Mouse (Mus musculus) MEL (cell line): ENCODE data around the gene Cdk17. TPM values are rescaled to one million over a fixed set of nuclear protein-coding genes. Genes with fewer than 3 reads are reported as not detected.

Experiments used
- DNase-seq: peaks from one replicate; pipeline ENCODE4 v3.0.0; 2011; ENCODE audit warnings: low read depth, low spot score
- H3K27ac ChIP-seq: 2 replicates; pipeline ENCODE4 v1.5.1; 2012; ENCODE audit warnings: low read depth, mild to moderate bottlenecking, control low read depth, low read length, moderate library complexity; ENCODE audit not compliant: control insufficient read depth
- H3K27me3 ChIP-seq, 2 experiments: fragments of 150-350 bp in 1 of 2; sonication (generic) in 1 of 2; 2 replicates each; pipeline ENCODE4 v1.6.1; 2012; ENCODE audit warnings: low read length in 2 of 2, mild to moderate bottlenecking in 2 of 2, improper control_type of control experiment in 1 of 2, moderate library complexity in 1 of 2; ENCODE audit not compliant: insufficient read depth in 2 of 2, control insufficient read depth in 1 of 2
- H3K36me3 ChIP-seq, 2 experiments: 2 replicates each; pipeline ENCODE4 v1.6.1; 2012 to 2014; ENCODE audit warnings: low read length in 2 of 2, improper control_type of control experiment in 1 of 2, inconsistent platforms in 1 of 2, mild to moderate bottlenecking in 1 of 2; ENCODE audit not compliant: insufficient read depth in 2 of 2, control insufficient read depth in 1 of 2
- H3K4me1 ChIP-seq, 2 experiments: fragments of 150-350 bp in 1 of 2; sonication (generic) in 1 of 2; 2 replicates each; pipeline ENCODE4 v1.6.1; 2012; ENCODE audit warnings: low read length in 2 of 2, improper control_type of control experiment in 1 of 2, mild to moderate bottlenecking in 1 of 2; ENCODE audit not compliant: insufficient read depth in 2 of 2, control insufficient read depth in 1 of 2
- H3K4me3 ChIP-seq, 2 experiments: fragments of 150-350 bp in 1 of 2; sonication (generic) in 1 of 2; 2 replicates each; pipeline ENCODE4 v1.5.1; 2012; ENCODE audit warnings: low read depth in 2 of 2, low read length in 2 of 2, mild to moderate bottlenecking in 2 of 2, moderate library complexity in 2 of 2, control low read depth in 1 of 2, improper control_type of control experiment in 1 of 2; ENCODE audit not compliant: control insufficient read depth in 1 of 2, insufficient read depth in 1 of 2
- H3K79me2 ChIP-seq: 2 replicates; pipeline ENCODE4 v1.6.1; 2012; ENCODE audit warnings: mild to moderate bottlenecking, low read length, moderate library complexity; ENCODE audit not compliant: control insufficient read depth, poor library complexity, insufficient read depth
- H3K9ac ChIP-seq: 2 replicates; pipeline ENCODE4 v1.6.1; 2012; ENCODE audit warnings: low read depth, mild to moderate bottlenecking, control low read depth, low read length, moderate library complexity; ENCODE audit not compliant: control insufficient read depth, poor library complexity, severe bottlenecking
- H3K9me3 ChIP-seq: fragments of 150-350 bp; sonication (generic); replicated peaks from 2 replicates; pipeline ENCODE4 v1.6.1; 2012; ENCODE audit warnings: mild to moderate bottlenecking, low read length, improper control_type of control experiment, moderate library complexity; ENCODE audit not compliant: insufficient read depth
- BHLHE40 ChIP-seq: IDR thresholded peaks from 2 replicates; pipeline ENCODE4 v1.6.1; 2012; ENCODE audit warnings: low read depth, mild to moderate bottlenecking, inconsistent platforms, low read length, improper control_type of control experiment, borderline replicate concordance
- CHD1 ChIP-seq: IDR thresholded peaks from 2 replicates; pipeline ENCODE4 v1.6.1; 2012; ENCODE audit warnings: low read depth, mild to moderate bottlenecking, inconsistent platforms, low read length, improper control_type of control experiment
- CHD2 ChIP-seq: IDR thresholded peaks from 2 replicates; pipeline ENCODE4 v1.6.1; 2011; ENCODE audit warnings: low read length, improper control_type of control experiment
- ELF1 ChIP-seq: IDR thresholded peaks from 2 replicates; pipeline ENCODE4 v1.6.1; 2014; ENCODE audit warnings: low read depth, mild to moderate bottlenecking, inconsistent platforms, low read length, improper control_type of control experiment, moderate library complexity
- EP300 ChIP-seq, 2 experiments: IDR thresholded peaks; 2 replicates each; pipeline ENCODE4 v1.6.1; 2011; ENCODE audit warnings: improper control_type of control experiment in 2 of 2, low read length in 2 of 2, low read depth in 1 of 2, mild to moderate bottlenecking in 1 of 2
- GABPA ChIP-seq: IDR thresholded peaks from 2 replicates; pipeline ENCODE4 v1.6.1; 2012; ENCODE audit warnings: low read depth, mild to moderate bottlenecking, inconsistent platforms, low read length, improper control_type of control experiment, moderate library complexity
- KAT2A ChIP-seq: conservative IDR thresholded peaks from 2 replicates; pipeline ENCODE4 v1.6.1; 2012; ENCODE audit warnings: low read depth, low read length, improper control_type of control experiment, inconsistent platforms
- MAFK ChIP-seq: IDR thresholded peaks from 2 replicates; pipeline ENCODE4 v1.6.1; 2011; ENCODE audit warnings: low read depth, mild to moderate bottlenecking, low read length, improper control_type of control experiment, borderline replicate concordance
- MAX ChIP-seq: IDR thresholded peaks from 2 replicates; pipeline ENCODE4 v1.6.1; 2011; ENCODE audit warnings: low read length, improper control_type of control experiment
- MAZ ChIP-seq: IDR thresholded peaks from 2 replicates; pipeline ENCODE4 v1.6.1; 2012; ENCODE audit warnings: low read depth, mild to moderate bottlenecking, inconsistent platforms, low read length, improper control_type of control experiment
- MEF2A ChIP-seq: IDR thresholded peaks from 2 replicates; pipeline ENCODE4 v1.6.1; 2014; ENCODE audit warnings: low read depth, mild to moderate bottlenecking, inconsistent platforms, low read length, improper control_type of control experiment; ENCODE audit not compliant: poor library complexity, insufficient replicate concordance, severe bottlenecking; ENCODE audit errors: extremely low read depth
- MXI1 ChIP-seq: IDR thresholded peaks from 2 replicates; pipeline ENCODE4 v1.6.1; 2011; ENCODE audit warnings: mild to moderate bottlenecking, low read depth, low read length, improper control_type of control experiment
- MYC ChIP-seq: IDR thresholded peaks from 2 replicates; pipeline ENCODE4 v1.6.1; 2011; ENCODE audit warnings: low read depth, mild to moderate bottlenecking, low read length, improper control_type of control experiment, moderate library complexity
- NRF1 ChIP-seq: IDR thresholded peaks from 2 replicates; pipeline ENCODE4 v1.6.1; 2014; ENCODE audit warnings: low read depth, mild to moderate bottlenecking, inconsistent platforms, low read length, improper control_type of control experiment, moderate library complexity; ENCODE audit not compliant: poor library complexity, insufficient read depth, severe bottlenecking
- POLR2AphosphoS5 ChIP-seq: IDR thresholded peaks from 2 replicates; pipeline ENCODE4 v1.6.1; 2012; ENCODE audit warnings: low read depth, borderline replicate concordance, mild to moderate bottlenecking, inconsistent platforms, low read length, moderate library complexity, mixed read lengths
- RAD21 ChIP-seq: IDR thresholded peaks from 2 replicates; pipeline ENCODE4 v1.6.1; 2011; ENCODE audit warnings: mild to moderate bottlenecking, low read depth, low read length, improper control_type of control experiment
- RCOR1 ChIP-seq: IDR thresholded peaks from 2 replicates; pipeline ENCODE4 v1.6.1; 2012; ENCODE audit warnings: low read depth, mild to moderate bottlenecking, inconsistent platforms, low read length, improper control_type of control experiment
- SMC3 ChIP-seq: IDR thresholded peaks from 2 replicates; pipeline ENCODE4 v1.6.1; 2011; ENCODE audit warnings: low read depth, low read length, improper control_type of control experiment
- TAL1 ChIP-seq: IDR thresholded peaks from 2 replicates; pipeline ENCODE4 v1.6.1; 2012; ENCODE audit warnings: mild to moderate bottlenecking, inconsistent platforms, low read length, moderate library complexity, mixed read lengths
- TCF12 ChIP-seq: IDR thresholded peaks from 2 replicates; pipeline ENCODE4 v1.6.1; 2014; ENCODE audit warnings: low read depth, mild to moderate bottlenecking, inconsistent platforms, low read length, improper control_type of control experiment, moderate library complexity
- UBTF ChIP-seq: IDR thresholded peaks from 2 replicates; pipeline ENCODE4 v1.6.1; 2012; ENCODE audit warnings: low read depth, mild to moderate bottlenecking, inconsistent platforms, low read length, improper control_type of control experiment, moderate library complexity, borderline replicate concordance; ENCODE audit not compliant: insufficient read depth
- USF2 ChIP-seq, 2 experiments: IDR thresholded peaks; 2 replicates each; pipeline ENCODE4 v1.6.1; 2011 to 2012; ENCODE audit warnings: improper control_type of control experiment in 2 of 2, low read length in 2 of 2, borderline replicate concordance in 1 of 2, inconsistent platforms in 1 of 2, low read depth in 1 of 2, mild to moderate bottlenecking in 1 of 2; ENCODE audit not compliant: insufficient read depth in 1 of 2
- ZC3H11A ChIP-seq: IDR thresholded peaks from 2 replicates; pipeline ENCODE4 v1.6.1; 2012; ENCODE audit warnings: low read depth, mild to moderate bottlenecking, inconsistent platforms, low read length, improper control_type of control experiment
- ZNF384 ChIP-seq: IDR thresholded peaks from 2 replicates; pipeline ENCODE4 v1.6.1; 2012; ENCODE audit warnings: low read depth, mild to moderate bottlenecking, inconsistent platforms, low read length, improper control_type of control experiment
- polyA plus RNA-seq, 2 experiments: library from polyadenylated mRNA; stranded (reverse) in 1 of 2; unstranded in 1 of 2; fragments of >175 nt in 1 of 2; fragments of >200 nt in 1 of 2; gene quantifications; 2 replicates each; pipeline versions ENCODE4 v1.2.1 to v1.2.4; 2012; ENCODE audit warnings: low replicate concordance in 2 of 2, low read depth in 1 of 2; ENCODE audit not compliant: insufficient read length in 2 of 2, insufficient read depth in 1 of 2, missing spikeins in 1 of 2
- total RNA-seq: library from RNA; depleted of rRNA; stranded (reverse); fragments of 300-350 nt; gene quantifications from 2 replicates; pipeline ENCODE4 v1.2.3, GENCODE M21; 2012

The Cdk17 gene
- total and polyA plus RNA-seq, 3 experiments, result 25.6 to 155 (median 32.9) TPM

DNA sequence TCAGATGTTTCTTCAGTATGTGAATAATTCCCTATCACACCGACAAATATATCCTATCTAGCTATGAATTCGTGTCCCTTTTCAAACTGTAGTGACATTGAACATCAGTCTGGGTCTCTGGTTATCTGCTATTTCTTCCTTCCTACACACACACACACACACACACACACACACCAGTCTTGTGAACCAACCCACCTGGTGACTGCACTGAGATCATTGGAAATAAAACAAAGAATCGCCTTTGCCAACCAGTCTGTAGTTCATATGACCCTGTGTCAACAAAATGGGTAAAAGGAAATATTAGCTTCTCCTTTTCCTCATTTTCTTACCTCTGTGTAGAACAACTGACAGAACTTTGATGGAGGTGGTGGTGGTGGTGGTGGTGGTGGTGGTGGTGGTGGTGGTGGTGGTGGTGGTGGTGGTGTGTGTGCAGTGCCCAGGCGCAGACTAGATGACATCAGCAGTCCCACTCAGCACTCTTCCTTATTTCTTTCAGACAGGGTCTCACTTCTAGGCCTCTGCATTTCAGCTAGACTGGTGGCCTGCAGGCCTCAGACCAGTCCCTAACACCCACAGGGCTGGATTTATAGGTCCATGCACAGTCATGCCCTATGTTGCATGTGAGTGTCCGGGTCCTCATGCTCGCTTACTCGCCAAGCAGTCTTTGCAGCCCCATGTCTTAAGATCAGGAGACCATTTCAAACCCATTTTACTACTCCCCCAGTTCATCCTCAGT is 85.7 kb downstream of the Cdk17 start:
- Histone ChIP-seq H3K27me3 (no peaks in the 10 kb centered on the region), H3K4me1 (no peaks in the 10 kb centered on the region), H3K27ac (no peak overlapping the region), H3K79me2 (no peaks in the 10 kb centered on the region), H3K4me3 (no peak overlapping the region), H3K9ac (no peak overlapping the region), H3K9me3 (no peaks in the 10 kb centered on the region), H3K36me3 (peaks cover 0 to 10% of the 10 kb centered on the region in 2 experiments; a peak in 2 of 4 replicates)
- DNase-seq, result no peak
- no peak for TF ChIP-seq CHD1
- TF ChIP-seq GABPA, result no peak
- TF ChIP-seq MAX, result no peak
- TF ChIP-seq ZC3H11A, result no peak
- TF ChIP-seq EP300 (IDR thresholded peaks at IDR 0.05; ENCODE audit: low read depth in 1 of 2, low read length in 2 of 2), result no peak
- no peak for TF ChIP-seq SMC3
- TF ChIP-seq POLR2AphosphoS5, result no peak
- TF ChIP-seq MEF2A, result no peak
- no peak for TF ChIP-seq UBTF
- TF ChIP-seq MYC, result no peak
- TF ChIP-seq CHD2, result no peak
- TF ChIP-seq MXI1, result no peak
- no peak for TF ChIP-seq BHLHE40
- no peak for TF ChIP-seq KAT2A
- no peak for TF ChIP-seq MAFK
- no peak for TF ChIP-seq RAD21
- no peak for TF ChIP-seq TAL1
- TF ChIP-seq NRF1, result no peak
- TF ChIP-seq TCF12, result no peak

DNA sequence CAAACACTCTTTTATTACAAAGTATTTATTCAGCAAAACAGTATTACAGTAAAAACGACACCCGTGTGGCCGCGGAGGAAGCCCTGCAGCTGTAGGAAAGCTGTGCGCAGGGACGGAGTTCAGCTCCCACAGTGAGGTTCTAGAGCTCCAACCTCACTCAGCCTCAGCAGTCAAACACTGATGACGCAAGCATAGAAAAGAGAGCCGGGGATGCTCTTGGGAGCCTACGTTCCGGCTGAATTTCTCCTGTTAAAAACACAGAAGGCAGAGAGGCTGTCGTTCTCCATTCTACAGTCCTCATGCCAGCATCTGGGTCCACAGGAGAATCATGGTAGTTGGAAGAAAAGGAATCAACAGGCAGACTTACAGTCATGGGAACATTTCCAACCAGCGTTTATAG is 86.7 kb downstream of the Cdk17 start:
- no peak overlapping the region for H3K9ac ChIP-seq
- no peak overlapping the region for H3K27ac ChIP-seq
- no peak overlapping the region for H3K4me3 ChIP-seq
- no peaks in the 10 kb centered on the region for H3K27me3 ChIP-seq
- H3K4me1 ChIP-seq, result no peaks in the 10 kb centered on the region
- no peaks in the 10 kb centered on the region for H3K9me3 ChIP-seq
- no peaks in the 10 kb centered on the region for H3K79me2 ChIP-seq
- TF ChIP-seq CHD2, result no peak
- no peak for TF ChIP-seq RCOR1
- TF ChIP-seq ELF1, result no peak
- TF ChIP-seq CHD1, result no peak
- TF ChIP-seq MXI1, result no peak
- TF ChIP-seq USF2 (IDR thresholded peaks at IDR 0.05; ENCODE audit: borderline replicate concordance in 1 of 2, insufficient read depth in 1 of 2, low read depth in 1 of 2, low read length in 2 of 2), result no peak
- TF ChIP-seq ZNF384, result no peak
- TF ChIP-seq MAZ, result no peak
- TF ChIP-seq, all 39 proteins: peak for 0
- no peak for DNase-seq
- peaks cover 0 to 6% of the 10 kb centered on the region in 2 experiments; a peak in 2 of 4 replicates for H3K36me3 ChIP-seq
